Mouse (Mus musculus) gastrocnemius, postnatal 36 days (tissue): Measurements from ENCODE around the gene Arpc3. TPM values are rescaled to one million over a fixed set of nuclear protein-coding genes. Genes with fewer than 3 reads are reported as not detected.
A peak's percentile ranks its signal among the peaks of the same experiment; 100 is the strongest.

Experiments used
- DNase-seq, 2 experiments: peaks; one replicate each; pipeline ENCODE4 v3.0.0; 2022
- intact Hi-C: fragments of 180-260 bp; cut with DNase I; formaldehyde crosslinking; loops from one replicate; pipeline ENCODE4 v1.15.1; 2025
- long read RNA-seq, 2 experiments: library from polyadenylated mRNA; stranded (forward); transcript quantifications; one replicate each; pipeline ENCODE4 v2.0.0; 2021
- total RNA-seq, 2 experiments: library from RNA; stranded (reverse); gene quantifications; 2 replicates each; pipeline ENCODE4 v1.2.3; 2021

Arpc3 gene
- total RNA-seq = 10 to 100 TPM; 47.2 to 51.2 TPM
- long read RNA-seq, experiment 1, partial matches to known transcripts = 0 of 5 reads
- long read RNA-seq, experiment 1, other reads (novel, unspliced or antisense) = 3 of 5 reads
- long read RNA-seq, experiment 2, partial matches to known transcripts = 10 of 13 reads
- long read RNA-seq, experiment 2, other reads (novel, unspliced or antisense) = 0 of 13 reads

GRCm38 (mm10) chr5:122391786-122392180 lies at the start of gene Arpc3:
Gene Arpc3 (plus strand): TSS chr5:122391878.
- DNase-seq = peak; percentile 83 to 87
- intact Hi-C loops = loop anchor here (5.0 kb wide), 2 partner anchors 124 to 259 kb away; no protein-coding TSS in a partner anchor

GRCm38 (mm10) chr5:122342874-122343273 lies 48.8 kb upstream of the Arpc3 start:
- intact Hi-C loops = no loop called here
- DNase-seq = no peak

DNA sequence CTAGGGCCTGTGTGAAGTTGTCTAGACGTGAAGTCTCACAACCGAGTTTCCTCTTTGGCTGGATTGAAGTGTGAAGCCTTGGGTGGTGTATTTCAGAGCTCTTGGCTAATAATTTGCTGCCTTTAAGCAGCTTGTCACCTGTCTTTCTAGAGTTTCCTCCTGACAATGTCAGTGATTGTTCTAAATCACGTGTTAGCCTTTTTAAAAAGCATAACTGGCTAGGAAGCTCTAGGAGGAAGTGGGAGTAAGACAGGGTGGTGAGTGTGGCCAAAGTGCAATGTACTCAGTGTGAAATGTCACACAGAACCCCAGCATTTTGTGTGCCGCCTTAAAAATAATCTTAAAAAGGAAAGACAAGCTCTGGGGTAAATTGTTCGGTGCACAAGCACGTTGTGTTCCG lies 47.9 kb upstream of the Arpc3 start:
- DNase-seq = no peak
- intact Hi-C loops = loop anchor here (1.0 kb wide), 1 partner anchor 75 kb away; no protein-coding TSS in a partner anchor

DNA sequence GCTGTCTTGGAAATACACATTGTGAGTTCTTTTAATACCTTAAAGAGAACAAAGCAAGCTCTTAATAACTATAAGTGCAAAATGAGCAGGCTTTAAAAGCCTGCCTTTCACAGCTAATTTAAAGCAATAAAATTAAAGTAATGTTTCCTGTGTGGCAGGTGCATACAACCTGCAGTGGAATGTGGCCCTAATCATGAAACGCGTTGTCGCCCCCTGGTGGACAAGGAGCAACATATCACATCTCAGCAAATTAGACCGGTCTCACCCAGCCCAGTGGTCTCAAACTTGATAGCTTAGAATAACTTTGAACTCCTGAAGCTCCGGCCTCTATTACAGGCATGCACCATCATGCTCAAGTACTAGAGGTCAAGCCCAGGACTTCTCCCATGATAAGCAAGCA lies 47.4 kb upstream of the Arpc3 start:
- DNase-seq = peak; percentile 57 to 61
- intact Hi-C loops = loop anchor here (1.0 kb wide), 1 partner anchor 76 kb away; no protein-coding TSS in a partner anchor

DNA sequence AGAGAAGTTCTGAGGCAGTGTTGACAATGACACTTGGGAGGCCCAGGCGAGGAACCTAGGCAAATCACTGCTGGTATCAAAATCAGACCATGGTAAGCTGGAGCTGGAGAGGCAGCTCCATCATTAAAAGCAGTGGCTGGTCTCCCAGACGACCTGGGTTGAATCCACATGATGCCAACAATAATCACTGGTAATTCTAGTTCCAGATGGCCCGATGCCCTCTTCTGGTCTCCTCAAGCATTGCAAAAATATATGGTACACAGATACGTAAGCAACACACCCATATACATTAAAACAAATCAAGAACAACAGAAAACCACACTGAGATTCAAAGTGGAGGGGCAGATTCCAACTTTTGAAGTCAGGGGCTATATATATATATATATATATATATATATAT lies 45.9 kb upstream of the Arpc3 start:
- intact Hi-C loops = no loop called here
- DNase-seq = no peak

- intact Hi-C loops = no loop called here
- DNase-seq = peak; percentile 95 to 98
Observed at GRCm38 (mm10) chr5:122353807-122354491, 37.7 kb upstream of the Arpc3 start, which contains the start of the genes Rad9b and Vps29. Gene Rad9b (minus strand): TSS chr5:122354233. Gene Vps29 (plus strand): TSS chr5:122354369.

GRCm38 (mm10) chr5:122354492-122355067 lies 37.1 kb upstream of the Arpc3 start:
- no peak for DNase-seq
- intact Hi-C loops = no loop called here

DNA sequence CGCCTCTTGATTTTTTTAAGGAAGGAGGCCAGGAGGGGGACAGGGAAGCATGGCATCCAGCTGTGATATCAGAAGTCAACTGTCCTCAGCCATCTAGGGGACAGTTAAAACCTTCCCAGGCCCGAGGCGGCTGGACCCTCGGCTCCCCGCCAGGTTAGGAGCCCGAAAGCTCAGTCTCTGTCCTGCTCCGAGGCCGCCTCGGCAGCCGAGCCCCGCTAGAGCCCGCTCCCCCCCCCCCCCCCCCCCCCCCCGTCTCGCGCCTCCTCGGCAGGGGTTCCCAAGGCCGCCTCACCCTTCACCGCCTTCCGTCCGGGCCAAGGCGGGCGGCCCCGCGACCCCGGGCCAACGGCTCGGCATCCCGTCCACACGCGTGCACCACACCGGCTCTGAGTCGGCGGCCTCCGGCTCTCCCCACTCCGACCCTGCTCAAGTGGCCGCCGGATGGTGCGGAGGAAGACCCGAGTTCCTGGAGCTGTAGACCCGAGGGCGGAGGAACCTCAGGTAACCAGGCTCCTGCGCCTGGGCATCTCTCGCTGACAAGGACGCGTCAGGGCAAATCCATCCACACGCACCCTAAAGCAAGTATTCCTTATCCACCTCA lies 20.0 kb upstream of the Arpc3 start, which contains the start of gene Gpn3:
Gene Gpn3 (plus strand): TSS at position 286 of the 601 bp plus-strand sequence.
- intact Hi-C loops = no loop called here
- peak in 1 of 2 experiments; percentile 23 for DNase-seq

DNA sequence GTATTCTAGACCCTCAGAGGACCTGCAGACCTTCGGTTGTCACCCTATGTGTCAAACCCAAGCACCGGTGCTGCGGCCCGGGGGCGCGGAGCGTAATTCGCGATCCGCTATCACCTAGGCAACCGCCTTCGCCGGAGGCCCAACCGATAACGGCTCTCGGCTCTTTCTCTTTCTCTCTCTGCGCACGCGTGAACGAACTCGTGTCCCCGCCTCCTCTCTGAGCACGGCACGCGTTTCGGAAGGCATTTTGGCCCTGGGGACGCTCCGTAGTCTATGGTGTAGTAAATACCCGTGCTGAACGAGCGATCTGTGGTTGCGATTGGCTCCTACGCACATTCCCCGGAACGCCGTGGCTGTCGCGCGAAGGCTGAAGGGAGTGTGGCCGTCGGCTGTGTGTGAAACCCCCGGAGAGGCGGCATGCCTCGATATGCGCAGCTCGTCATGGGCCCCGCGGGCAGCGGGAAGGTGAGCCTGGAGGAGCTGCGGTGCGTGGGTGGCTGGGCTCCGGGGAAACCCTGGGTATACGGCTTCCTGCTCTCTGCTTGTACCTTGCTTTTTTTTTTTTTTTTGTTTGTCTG lies 19.4 kb upstream of the Arpc3 start, which contains the start of gene Fam216a:
Gene Fam216a (minus strand): TSS at position 173 of the 578 bp plus-strand sequence.
- intact Hi-C loops = no loop called here

GRCm38 (mm10) chr5:122372878-122373277 lies 18.8 kb upstream of the Arpc3 start:
- intact Hi-C loops = no loop called here

More for the DNA sequence above, 19.4 kb upstream of the Arpc3 start, which contains the start of gene Fam216a:
- DNase-seq = peak; percentile 97 to 99

GRCm38 (mm10) chr5:122377101-122377833 lies 14.4 kb upstream of the Arpc3 start:
- intact Hi-C loops = loop anchor here (5.0 kb wide), 1 partner anchor 245 kb away; no protein-coding TSS in a partner anchor
- DNase-seq = no peak

More at GRCm38 (mm10) chr5:122372878-122373277, 18.8 kb upstream of the Arpc3 start:
- no peak for DNase-seq

- intact Hi-C loops = loop anchor here (5.0 kb wide), 1 partner anchor 246 kb away; no protein-coding TSS in a partner anchor
- no peak for DNase-seq
Observed at GRCm38 (mm10) chr5:122378171-122378570, 13.5 kb upstream of the Arpc3 start.

- peak; percentile 63 to 66 for DNase-seq
- intact Hi-C loops = loop anchor here (5.0 kb wide), 1 partner anchor 247 kb away; no protein-coding TSS in a partner anchor
Observed at GRCm38 (mm10) chr5:122379374-122380155, 12.1 kb upstream of the Arpc3 start.

GRCm38 (mm10) chr5:122390006-122390405 lies 1.7 kb upstream of the Arpc3 start:
- DNase-seq = no peak
- intact Hi-C loops = loop anchor here (5.0 kb wide), 2 partner anchors 123 to 258 kb away; no protein-coding TSS in a partner anchor

DNA sequence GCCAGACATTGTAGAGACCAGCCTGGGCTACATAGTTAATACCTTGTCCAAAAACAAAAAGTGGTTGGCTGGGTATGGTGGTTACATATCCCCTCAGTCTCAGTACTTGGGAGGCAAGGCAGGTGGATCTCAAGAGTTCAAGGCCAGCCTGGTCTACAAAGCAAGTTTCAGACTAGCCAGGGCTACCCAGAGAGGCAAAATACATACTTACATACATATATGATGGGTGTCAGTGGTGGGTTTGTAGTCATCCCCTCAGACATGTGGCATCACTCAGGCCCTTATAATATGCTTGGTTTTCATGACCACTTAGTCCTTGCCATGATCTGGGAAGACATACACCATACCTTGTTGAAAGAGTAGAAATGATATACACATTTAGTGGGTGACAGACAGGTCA lies 1.0 kb upstream of the Arpc3 start:
- no peak for DNase-seq
- intact Hi-C loops = loop anchor here (5.0 kb wide), 2 partner anchors 123 to 258 kb away; no protein-coding TSS in a partner anchor

DNA sequence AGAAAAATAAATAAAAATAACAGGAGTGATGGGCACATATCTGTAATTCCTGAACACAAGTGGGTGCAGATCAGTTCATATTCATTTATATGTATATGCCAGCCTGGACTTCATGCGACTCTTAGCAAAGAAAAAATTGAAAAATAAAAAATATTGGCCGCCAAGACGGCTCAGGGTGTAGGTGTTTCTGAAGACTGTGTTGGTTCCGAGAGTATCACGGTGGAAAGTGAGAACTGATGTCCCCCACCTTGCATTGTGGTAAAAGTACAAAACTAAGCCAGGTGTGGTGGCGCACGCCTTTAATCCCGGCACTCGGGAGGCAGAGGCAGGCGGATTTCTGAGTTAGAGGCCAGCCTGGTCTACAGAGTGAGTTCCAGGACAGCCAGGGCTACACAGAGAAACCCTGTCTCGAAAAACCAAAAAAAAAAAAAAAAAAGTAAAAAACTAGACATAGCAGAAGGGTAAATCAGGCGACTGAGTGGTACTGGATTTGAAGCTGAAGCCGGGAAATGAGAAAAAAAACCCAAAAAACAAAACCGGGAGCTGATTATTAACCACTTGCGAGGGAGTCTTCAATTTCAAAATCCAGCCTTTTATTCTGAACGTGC lies 396 bp upstream of the Arpc3 start:
- intact Hi-C loops = loop anchor here (5.0 kb wide), 2 partner anchors 124 to 259 kb away; no protein-coding TSS in a partner anchor
- DNase-seq = no peak

DNA sequence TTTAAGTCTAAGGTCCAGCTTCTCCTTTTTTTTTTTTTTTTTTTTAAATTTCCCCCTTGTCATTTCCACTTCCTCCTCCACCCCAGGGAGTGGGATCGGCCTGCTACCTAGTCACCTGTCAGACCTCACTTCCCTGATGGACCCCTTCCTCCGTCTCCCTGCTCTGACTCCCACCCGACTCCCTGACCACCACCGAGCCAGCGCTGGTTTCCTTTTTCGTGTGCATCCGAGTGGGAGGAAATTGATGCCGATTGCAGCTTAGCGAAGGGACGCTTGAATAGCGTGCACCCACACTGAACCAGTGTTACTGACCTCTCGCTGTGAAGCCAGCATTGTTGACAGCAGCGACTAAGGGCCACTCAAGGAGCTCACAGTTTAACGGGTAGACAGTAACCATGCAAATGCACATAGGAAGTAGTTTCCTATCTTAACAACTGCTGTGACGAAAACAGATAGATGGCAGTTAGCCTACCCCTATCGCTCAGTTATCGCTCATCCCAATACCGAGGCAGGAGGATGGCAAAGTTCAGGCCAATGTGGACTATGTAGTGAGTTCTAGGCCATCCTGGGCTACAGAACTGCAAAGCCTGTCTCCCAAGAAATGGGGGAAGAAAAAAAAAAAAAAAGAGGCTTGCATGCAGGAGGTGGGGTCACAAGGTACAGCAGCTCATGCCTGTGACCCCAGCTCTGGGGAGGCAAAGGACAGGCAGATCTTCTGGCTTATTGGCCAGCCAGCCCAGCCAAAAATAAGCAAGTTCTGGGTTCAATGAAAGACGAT lies 738 bp downstream of the Arpc3 start:
- no peak for DNase-seq
- intact Hi-C loops = loop anchor here (5.0 kb wide), 2 partner anchors 125 to 260 kb away; no protein-coding TSS in a partner anchor
